Mouse (Mus musculus) small intestine, adult 2 months (tissue): Measurements from ENCODE around the gene Cdh13.

ENCODE experiments used
- CTCF ChIP-seq: fragments of 200-500 bp; IDR thresholded peaks from 2 replicates; pipeline ENCODE4 v1.5.1; 2012; ENCODE audit warnings: low read depth, mild to moderate bottlenecking, control low read depth, inconsistent platforms, low read length, moderate library complexity, mixed read lengths; ENCODE audit not compliant: insufficient replicate concordance, insufficient read length; ENCODE audit errors: extremely low read depth
- POLR2A ChIP-seq: fragments of 200-500 bp; IDR thresholded peaks from 2 replicates; pipeline ENCODE4 v1.6.1; 2012; ENCODE audit warnings: low read depth, mild to moderate bottlenecking, control low read depth, inconsistent platforms, low read length, moderate library complexity

DNA sequence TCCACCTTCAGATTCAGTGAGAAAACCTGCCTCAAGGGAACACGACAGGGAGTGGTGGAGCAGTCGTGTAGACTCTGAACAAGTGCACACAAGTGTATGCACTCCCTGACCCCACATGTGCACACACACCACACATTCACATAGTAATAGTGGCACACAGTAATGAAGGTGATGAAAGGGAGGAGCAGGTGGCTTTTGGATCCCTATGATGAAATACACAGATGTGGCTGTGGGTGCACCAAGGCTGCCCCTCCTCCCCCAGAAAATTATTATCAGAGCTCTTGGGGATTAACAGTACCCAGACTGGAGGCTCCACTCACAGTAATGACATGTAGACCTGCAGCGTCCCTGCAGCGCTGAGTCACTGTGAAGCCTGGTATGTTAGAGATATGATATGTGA is 5.6 kb downstream of the Cdh13 start:
- TF ChIP-seq CTCF (no peak), POLR2A (no peak)
